Mouse (Mus musculus) bone marrow, adult 2 months (tissue): ENCODE measurements around the gene Rin1. TPM values are rescaled to one million over a fixed set of nuclear protein-coding genes. Genes with fewer than 3 reads are reported as not detected.

ENCODE experiments used
- H3K27ac ChIP-seq: fragments of 200-500 bp; 2 replicates; pipeline ENCODE4 v1.5.1; 2012; ENCODE audit warnings: low read depth, mild to moderate bottlenecking, control low read depth, inconsistent platforms, low read length; ENCODE audit not compliant: control insufficient read depth, poor library complexity, insufficient read depth
- H3K4me1 ChIP-seq: fragments of 200-500 bp; 2 replicates; pipeline ENCODE4 v1.6.1; 2011; ENCODE audit warnings: low read length; ENCODE audit not compliant: control insufficient read depth, insufficient read depth
- H3K4me3 ChIP-seq: fragments of 200-500 bp; replicated peaks from 2 replicates; pipeline ENCODE3; 2011; ENCODE audit warnings: mild to moderate bottlenecking, low read depth, low read length, control low read depth; ENCODE audit not compliant: control insufficient read depth
- CTCF ChIP-seq: fragments of 200-500 bp; IDR thresholded peaks from 2 replicates; pipeline ENCODE4 v1.5.1; 2011; ENCODE audit warnings: low read length, control low read depth; ENCODE audit not compliant: control insufficient read depth, insufficient read depth
- POLR2A ChIP-seq: fragments of 200-500 bp; IDR thresholded peaks from 2 replicates; pipeline ENCODE4 v1.6.1; 2011; ENCODE audit warnings: low read depth, mild to moderate bottlenecking, control low read depth, low read length, borderline replicate concordance; ENCODE audit not compliant: control insufficient read depth
- WGBS: fragments of 180-500 bp; shearing (Covaris S2); methylation state at CpG from one replicate; pipeline ENCODE4 v1.1.7; 2018; 5-methylcytosine and 5-hydroxymethylcytosine counted together
- polyA plus RNA-seq: library from polyadenylated mRNA; stranded (reverse); fragments of >200 nt; gene quantifications from 2 replicates; pipeline ENCODE4 v1.2.4, GENCODE M21; 2011; ENCODE audit warnings: low replicate concordance; ENCODE audit not compliant: missing spikeins, insufficient read depth, insufficient read length

The Rin1 gene
- polyA plus RNA-seq, 1 experiment = 3.6 TPM

DNA sequence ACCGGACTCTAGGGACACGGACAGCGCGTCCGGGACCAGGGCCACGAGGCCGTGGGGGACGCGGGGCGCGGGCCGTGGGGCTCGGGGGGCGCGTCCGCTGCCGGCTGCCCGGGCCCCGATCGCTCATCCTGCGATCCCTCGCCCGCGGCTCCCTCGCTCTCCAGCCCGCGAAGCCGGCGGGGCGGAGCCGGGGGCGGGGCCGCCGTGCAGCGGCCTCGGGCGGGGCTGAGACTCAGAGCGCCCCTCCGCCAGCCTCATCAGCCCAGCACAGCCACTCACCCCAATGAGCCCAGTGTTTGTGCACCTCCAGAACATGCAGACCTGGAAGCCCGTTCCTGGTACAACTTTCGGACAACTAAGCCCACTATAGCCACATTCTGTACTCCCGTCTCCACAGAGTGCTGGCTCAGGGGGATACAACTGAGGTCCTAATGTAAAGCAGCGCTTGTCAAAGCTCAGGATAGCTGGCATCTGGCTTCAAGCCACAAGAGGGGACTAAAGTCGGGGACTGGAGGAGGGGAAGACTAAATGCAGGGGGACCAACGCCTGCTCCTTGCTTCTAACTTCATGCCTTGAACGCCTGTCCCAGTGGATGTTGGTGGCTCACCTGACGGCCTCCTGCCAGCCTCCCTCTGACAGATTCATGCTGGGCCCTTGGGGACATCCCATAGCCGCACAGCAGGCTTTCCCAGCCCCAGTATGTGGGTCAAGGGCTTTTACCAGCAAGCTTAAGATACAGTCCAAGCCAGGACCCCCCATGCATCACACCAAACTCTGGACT lies 48.3 kb downstream of the Rin1 start, which contains the start of gene Cnih2:
Gene Cnih2, minus strand, starts transcription at position 159 of the 781 bp plus-strand sequence.
- 10% methylated on average over 45 of the region's 48 CpGs for WGBS
- Histone ChIP-seq H3K27ac (no peak within 1 kb of the TSS), H3K4me1 (no peaks in the 10 kb centered on the region), H3K4me3 (no peak within 1 kb of the TSS)
- no peak for TF ChIP-seq POLR2A
- no peak for TF ChIP-seq CTCF

DNA sequence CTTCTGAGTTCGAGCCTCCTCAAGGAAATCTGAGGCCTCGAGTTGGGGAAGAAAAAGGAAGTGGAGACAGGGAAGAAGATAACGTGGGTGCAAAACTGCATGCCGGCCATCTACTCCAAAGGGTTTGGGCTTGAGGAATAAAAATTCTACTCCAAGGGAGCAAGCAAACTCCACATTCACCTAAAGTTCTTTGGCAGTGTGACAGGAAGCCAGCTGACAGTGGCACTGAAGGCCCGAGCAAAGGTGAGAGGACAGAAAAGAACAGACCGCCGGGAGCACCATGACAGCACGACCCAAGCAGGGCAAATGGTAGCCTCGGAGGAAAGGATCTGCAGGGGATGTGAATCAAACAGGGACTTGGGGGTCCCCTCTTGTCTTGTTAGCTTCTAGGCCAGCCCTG lies 55.8 kb downstream of the Rin1 start:
- peaks cover 1% of the 10 kb centered on the region; the same call in 1 of the 2 replicates for H3K4me1 ChIP-seq
- H3K27ac ChIP-seq = peak overlapping the region; percentile 87
- H3K4me3 ChIP-seq = peak overlapping the region; percentile 82
- under 1% methylated on average over 9 of the region's 9 CpGs for WGBS
- no peak for TF ChIP-seq POLR2A
- no peak for TF ChIP-seq CTCF

Other genes starting within 250 kb of the Rin1 start
- gene Gm21992, start 238.9 kb upstream of the Rin1 start, polyA plus RNA-seq = 16.2 and 40.7 TPM in 2 replicates
- 28.4 and 38.2 TPM in 2 replicates for gene Rbm14, start 238.8 kb upstream of the Rin1 start, polyA plus RNA-seq
- 77.4 and 91.7 TPM in 2 replicates for gene Ccs, start 211.1 kb upstream of the Rin1 start, polyA plus RNA-seq
- gene Ccdc87, start 211.1 kb upstream of the Rin1 start, polyA plus RNA-seq = not detected in 2 replicates
- 19.4 and 22.2 TPM in 2 replicates for gene Ctsf, start 195.4 kb upstream of the Rin1 start, polyA plus RNA-seq
- gene Actn3, start 172.6 kb upstream of the Rin1 start, polyA plus RNA-seq = 2.1 TPM in 1 of 2 replicates, not detected in the other
- gene Zdhhc24, start 171.8 kb upstream of the Rin1 start, polyA plus RNA-seq = 6.3 and 11.0 TPM in 2 replicates
- 2.4 TPM in 2 replicates for gene Bbs1, start 143.9 kb upstream of the Rin1 start, polyA plus RNA-seq
- 17.2 and 27.5 TPM in 2 replicates for gene Dpp3, start 122.2 kb upstream of the Rin1 start, polyA plus RNA-seq
- not detected in 2 replicates for gene Peli3, start 107.4 kb upstream of the Rin1 start, polyA plus RNA-seq
- 51.6 and 60.7 TPM in 2 replicates for gene Mrpl11, start 88.3 kb upstream of the Rin1 start, polyA plus RNA-seq
- 6.9 and 15.5 TPM in 2 replicates for gene Npas4, start 60.2 kb upstream of the Rin1 start, polyA plus RNA-seq
- 1.3 and 1.7 TPM in 2 replicates for gene Slc29a2, start 26.6 kb upstream of the Rin1 start, polyA plus RNA-seq
- 5.9 and 8.3 TPM in 2 replicates for gene B4gat1, start 11.7 kb upstream of the Rin1 start, polyA plus RNA-seq
- gene AC124502.3, start 11.6 kb upstream of the Rin1 start, polyA plus RNA-seq = not detected in 2 replicates
- gene Brms1, start 9.1 kb upstream of the Rin1 start, polyA plus RNA-seq = 40.6 and 68.0 TPM in 2 replicates
- 0.50 and 1.9 TPM in 2 replicates for gene Cd248, start 17.6 kb downstream of the Rin1 start, polyA plus RNA-seq
- gene Tmem151a, start 35.0 kb downstream of the Rin1 start, polyA plus RNA-seq = not detected in 2 replicates
- 6.1 and 15.0 TPM in 2 replicates for gene Yif1a, start 38.1 kb downstream of the Rin1 start, polyA plus RNA-seq
- 0.74 and 2.3 TPM in 2 replicates for gene Cnih2, start 48.0 kb downstream of the Rin1 start, polyA plus RNA-seq
- gene Rab1b, start 56.6 kb downstream of the Rin1 start, polyA plus RNA-seq = 25.0 and 31.8 TPM in 2 replicates
- 7.0 and 21.9 TPM in 2 replicates for gene Klc2, start 68.1 kb downstream of the Rin1 start, polyA plus RNA-seq
- 12.0 and 16.5 TPM in 2 replicates for gene Pacs1, start 222.6 kb downstream of the Rin1 start, polyA plus RNA-seq
- 83.5 and 101 TPM in 2 replicates for gene Sf3b2, start 245.0 kb downstream of the Rin1 start, polyA plus RNA-seq
- gene Gal3st3, start 247.8 kb downstream of the Rin1 start, polyA plus RNA-seq = 0.82 TPM in 1 of 2 replicates, not detected in the other